Mouse (Mus musculus) heart, postnatal 0 days (tissue): Measurements from ENCODE around the gene Fmnl1.

Source experiments
- CTCF ChIP-seq: IDR thresholded peaks from 2 replicates; pipeline ENCODE4 v1.5.1; 2016; ENCODE audit warnings: antibody characterized with exemption, control low read depth, low read depth
- EP300 ChIP-seq: IDR thresholded peaks from 2 replicates; pipeline ENCODE4 v1.6.1; 2016; ENCODE audit warnings: antibody characterized with exemption, low read depth

DNA sequence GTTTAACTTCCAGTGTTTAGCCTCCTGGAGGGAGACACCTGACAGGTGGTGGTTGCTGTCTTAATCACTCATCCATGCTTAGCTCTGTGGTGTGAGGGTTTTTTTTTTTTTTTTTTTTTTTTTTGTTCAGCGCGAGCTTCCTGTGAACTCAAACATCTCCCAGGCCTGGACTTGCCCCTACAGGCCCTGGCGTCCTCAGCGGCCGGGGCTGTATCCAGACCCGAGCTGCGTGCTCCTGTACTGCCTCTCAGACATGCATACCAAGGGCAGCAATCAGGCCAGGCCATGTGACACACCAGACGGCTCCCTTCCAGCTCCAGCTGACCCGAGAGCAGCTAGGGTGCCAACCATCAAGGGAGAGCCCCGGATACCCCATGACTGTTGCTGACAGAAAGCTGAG, 66.0 kb downstream of the Fmnl1 start:
- TF ChIP-seq CTCF (no peak), EP300 (no peak)
